Mouse (Mus musculus) heart, embryonic 14.5 days (tissue): ENCODE results near the gene Ube2q2. TPM values are rescaled to one million over a fixed set of nuclear protein-coding genes. Genes with fewer than 3 reads are reported as not detected.
"Not testable (repeated sequence)": the region's sequence is repeated elsewhere in the genome, so short reads cannot be mapped to it uniquely, and the experiment has no call there.

Experiments
- ATAC-seq: fragments of 200-750 bp; cut with Nextera tagmentation; 2 replicates; pipeline ENCODE4 v1.8.0; 2017; ENCODE audit warnings: low read depth, moderate TSS enrichment; ENCODE audit not compliant: insufficient number of reproducible peaks, insufficient read depth, low FRiP score
- H3K27ac ChIP-seq, 2 experiments: fragments of 200-500 bp in 1 of 2; fragments of 300-500 bp in 1 of 2; sonication (generic) in 1 of 2; replicated peaks in 1 of 2; 2 replicates each; pipeline ENCODE4 v1.5.1; 2012 to 2014; ENCODE audit warnings: low read depth in 2 of 2, low read length in 2 of 2, control low read depth in 1 of 2, mild to moderate bottlenecking in 1 of 2, mixed read lengths in 1 of 2; ENCODE audit not compliant: control insufficient read depth in 1 of 2, insufficient read depth in 1 of 2
- H3K27me3 ChIP-seq: fragments of 300-500 bp; sonication (generic); 2 replicates; pipeline ENCODE4 v1.6.1; 2014; ENCODE audit warnings: mild to moderate bottlenecking, low read length, control low read depth; ENCODE audit not compliant: control insufficient read depth, insufficient read depth
- H3K36me3 ChIP-seq: fragments of 300-500 bp; sonication (generic); 2 replicates; pipeline ENCODE4 v1.6.1; 2014; ENCODE audit warnings: mild to moderate bottlenecking, control low read depth, low read length, mixed read lengths; ENCODE audit not compliant: control insufficient read depth, insufficient read depth
- H3K4me1 ChIP-seq, 2 experiments: fragments of 200-500 bp in 1 of 2; fragments of 300-500 bp in 1 of 2; sonication (generic) in 1 of 2; 2 replicates each; pipeline ENCODE4 v1.6.1; 2012 to 2014; ENCODE audit warnings: low read length in 2 of 2, control low read depth in 1 of 2, mixed read lengths in 1 of 2; ENCODE audit not compliant: control insufficient read depth in 2 of 2, insufficient read depth in 2 of 2
- H3K4me2 ChIP-seq: fragments of 300-500 bp; sonication (generic); 2 replicates; pipeline ENCODE4 v1.6.1; 2014; ENCODE audit warnings: mild to moderate bottlenecking, low read length
- H3K4me3 ChIP-seq, 2 experiments: fragments of 200-500 bp in 1 of 2; fragments of 300-500 bp in 1 of 2; sonication (generic) in 1 of 2; 2 replicates each; pipeline ENCODE4 v1.5.1; 2012 to 2014; ENCODE audit warnings: low read length in 2 of 2, mild to moderate bottlenecking in 2 of 2, control low read depth in 1 of 2, low read depth in 1 of 2, moderate library complexity in 1 of 2; ENCODE audit not compliant: control insufficient read depth in 1 of 2, insufficient read depth in 1 of 2
- H3K9ac ChIP-seq: fragments of 300-500 bp; sonication (generic); 2 replicates; pipeline ENCODE4 v1.6.1; 2014; ENCODE audit warnings: mild to moderate bottlenecking, low read length
- H3K9me3 ChIP-seq: fragments of 300-500 bp; sonication (generic); 2 replicates; pipeline ENCODE4 v1.6.1; 2016; ENCODE audit warnings: low read length, control low read depth; ENCODE audit not compliant: control insufficient read depth
- WGBS: fragments of 180-500 bp; shearing (Covaris S2); extraction: QIAGEN DNeasy Blood & Tissue Kit; methylation state at CpG from one replicate; pipeline ENCODE4 v1.1.7; 2014; 5-methylcytosine and 5-hydroxymethylcytosine counted together
- polyA plus RNA-seq: library from polyadenylated mRNA; unstranded; fragments of >200 nt; fragmentation: Nextera tagmentation; extraction: Ambion mirVana; gene quantifications from 2 replicates; pipeline ENCODE4 v1.2.1, GENCODE M21; 2014

The Ube2q2 gene
- polyA plus RNA-seq, 1 experiment from 2014 or later = 36.3 TPM

GRCm38 (mm10) chr9:55252097-55252496 is 103.4 kb downstream of the Ube2q2 start:
- not testable (repeated sequence) for H3K9me3 ChIP-seq, ATAC-seq, H3K4me3 ChIP-seq, H3K27me3 ChIP-seq, H3K4me1 ChIP-seq, H3K27ac ChIP-seq, H3K4me2 ChIP-seq, H3K9ac ChIP-seq, H3K36me3 ChIP-seq
- WGBS = 54% methylated on average over 2 of the region's 2 CpGs

GRCm38 (mm10) chr9:55253849-55254248 is 105.2 kb downstream of the Ube2q2 start:
- H3K4me3 ChIP-seq = no peak overlapping the region
- no peaks in the 10 kb centered on the region for H3K4me1 ChIP-seq
- H3K9ac ChIP-seq = no peak overlapping the region
- H3K27ac ChIP-seq = no peak overlapping the region
- H3K36me3 ChIP-seq = no peaks in the 10 kb centered on the region
- no peak for ATAC-seq
- H3K4me2 ChIP-seq = no peak overlapping the region
- H3K27me3 ChIP-seq = no peaks in the 10 kb centered on the region
- H3K9me3 ChIP-seq = no peaks in the 10 kb centered on the region
- WGBS = 48% methylated on average over 1 of the region's 1 CpGs

DNA sequence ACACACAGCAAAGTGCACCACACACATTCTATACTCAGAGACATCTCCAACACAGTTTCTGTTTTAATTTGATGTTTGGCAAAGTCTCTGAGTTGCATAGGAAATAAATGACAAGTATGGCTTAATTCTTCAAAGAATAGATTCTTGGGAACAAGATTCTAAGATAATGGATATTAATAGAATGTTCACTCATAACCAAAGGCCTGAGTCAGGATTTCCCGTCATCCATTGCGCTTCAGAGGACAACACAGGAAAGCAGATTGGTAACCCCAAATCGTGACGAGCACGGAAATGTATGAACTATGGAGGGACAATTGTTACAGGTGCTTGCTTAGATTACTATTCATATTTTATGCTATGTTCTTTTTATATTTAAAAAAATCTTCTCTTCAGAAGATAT is 106.4 kb downstream of the Ube2q2 start:
- 84% methylated on average over 5 of the region's 5 CpGs for WGBS
- H3K9me3 ChIP-seq = no peaks in the 10 kb centered on the region
- no peaks in the 10 kb centered on the region for H3K36me3 ChIP-seq
- H3K4me1 ChIP-seq = no peaks in the 10 kb centered on the region
- H3K9ac ChIP-seq = no peak overlapping the region
- H3K4me2 ChIP-seq = no peak overlapping the region
- no peaks in the 10 kb centered on the region for H3K27me3 ChIP-seq
- no peak overlapping the region for H3K4me3 ChIP-seq
- no peak for ATAC-seq
- H3K27ac ChIP-seq = no peak overlapping the region

DNA sequence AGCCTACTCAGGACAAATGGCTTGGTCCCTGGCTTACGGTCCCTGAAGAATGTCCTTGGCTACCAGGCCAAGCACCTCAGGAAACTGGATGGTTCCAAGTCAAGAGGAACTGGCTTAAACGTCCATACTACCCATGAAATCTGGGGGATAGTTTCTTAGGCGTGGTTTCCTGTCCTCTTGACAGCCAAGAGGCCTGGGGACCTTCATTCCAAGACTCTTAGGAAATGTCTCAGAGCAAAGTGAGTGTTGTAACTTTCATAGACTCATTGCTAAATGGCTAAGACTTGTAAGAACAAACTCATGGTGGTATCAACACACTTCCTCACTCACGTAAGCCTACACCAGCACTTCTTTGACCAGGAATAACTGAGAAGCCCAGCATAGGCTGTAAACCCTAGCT is 107.0 kb downstream of the Ube2q2 start:
- no peaks in the 10 kb centered on the region for H3K27me3 ChIP-seq
- 56% methylated on average over 4 of the region's 4 CpGs for WGBS
- no peaks in the 10 kb centered on the region for H3K4me1 ChIP-seq
- no peaks in the 10 kb centered on the region for H3K36me3 ChIP-seq
- no peak overlapping the region for H3K4me3 ChIP-seq
- H3K9ac ChIP-seq = no peak overlapping the region
- no peak for ATAC-seq
- no peak overlapping the region for H3K4me2 ChIP-seq
- H3K9me3 ChIP-seq = no peaks in the 10 kb centered on the region
- no peak overlapping the region for H3K27ac ChIP-seq

- H3K4me2 ChIP-seq = no peak overlapping the region
- H3K4me1 ChIP-seq = no peaks in the 10 kb centered on the region
- no peak for ATAC-seq
- no peaks in the 10 kb centered on the region for H3K9me3 ChIP-seq
- no peak overlapping the region for H3K4me3 ChIP-seq
- no peak overlapping the region for H3K9ac ChIP-seq
- H3K36me3 ChIP-seq = no peaks in the 10 kb centered on the region
- no peaks in the 10 kb centered on the region for H3K27me3 ChIP-seq
- H3K27ac ChIP-seq = no peak overlapping the region
- WGBS = 86% methylated on average over 2 of the region's 2 CpGs
Measured at GRCm38 (mm10) chr9:55257105-55257504, 108.5 kb downstream of the Ube2q2 start.

Other genes starting within 250 kb of the Ube2q2 start
- 2.8 and 3.1 TPM in 2 replicates for gene Hykk, start 231.6 kb upstream of the Ube2q2 start, polyA plus RNA-seq
- 224 and 239 TPM in 2 replicates for gene Psma4, start 198.1 kb upstream of the Ube2q2 start, polyA plus RNA-seq
- gene AY074887, start 197.9 kb upstream of the Ube2q2 start, polyA plus RNA-seq = 1.2 and 1.3 TPM in 2 replicates
- 0.16 and 0.27 TPM in 2 replicates for gene Chrna5, start 168.0 kb upstream of the Ube2q2 start, polyA plus RNA-seq
- gene Chrna3, start 122.3 kb upstream of the Ube2q2 start, polyA plus RNA-seq = 0.05 and 0.66 TPM in 2 replicates
- 0.32 and 0.68 TPM in 2 replicates for gene Chrnb4, start 100.1 kb upstream of the Ube2q2 start, polyA plus RNA-seq
- 59.2 and 62.4 TPM in 2 replicates for gene Fbxo22, start 60.1 kb downstream of the Ube2q2 start, polyA plus RNA-seq
- 1.7 and 2.0 TPM in 2 replicates for gene Nrg4, start 178.0 kb downstream of the Ube2q2 start, polyA plus RNA-seq
- gene Tmem266, start 178.1 kb downstream of the Ube2q2 start, polyA plus RNA-seq = 0.16 TPM in 1 of 2 replicates, not detected in the other